Mouse (Mus musculus): Measurements from ENCODE around the gene Gorasp1.

Gene Gorasp1

GRCm38 (mm10) chr9:119972582-119972981, 35.2 kb upstream of the Gorasp1 start:
- in situ Hi-C loops (cut with MboI, MseI): no loop called here

- in situ Hi-C loops (cut with MboI, MseI): no loop called here
Observed at GRCm38 (mm10) chr9:119972166-119972565, 34.8 kb upstream of the Gorasp1 start.

GRCm38 (mm10) chr9:119970763-119971656, 33.6 kb upstream of the Gorasp1 start:
- in situ Hi-C loops (cut with MboI, MseI): no loop called here

GRCm38 (mm10) chr9:119970221-119970620, 32.9 kb upstream of the Gorasp1 start:
- in situ Hi-C loops (cut with MboI, MseI): no loop called here

GRCm38 (mm10) chr9:119969811-119970210, 32.4 kb upstream of the Gorasp1 start:
- in situ Hi-C loops (cut with MboI, MseI): no loop called here

GRCm38 (mm10) chr9:119966221-119966910, 29.0 kb upstream of the Gorasp1 start:
- in situ Hi-C loops (cut with MboI, MseI): no loop called here

GRCm38 (mm10) chr9:119965186-119965585, 27.8 kb upstream of the Gorasp1 start:
- in situ Hi-C loops (cut with MboI, MseI): no loop called here

- in situ Hi-C loops (cut with MboI, MseI): no loop called here
Observed at GRCm38 (mm10) chr9:119964206-119964605, 26.8 kb upstream of the Gorasp1 start.

GRCm38 (mm10) chr9:119962987-119963667, 25.8 kb upstream of the Gorasp1 start:
- in situ Hi-C loops (cut with MboI, MseI): no loop called here

GRCm38 (mm10) chr9:119962216-119962615, 24.9 kb upstream of the Gorasp1 start:
- in situ Hi-C loops (cut with MboI, MseI): no loop called here

- in situ Hi-C loops (cut with MboI, MseI): no loop called here
Observed at GRCm38 (mm10) chr9:119958835-119959234, 21.5 kb upstream of the Gorasp1 start.

GRCm38 (mm10) chr9:119951388-119951787, 14.0 kb upstream of the Gorasp1 start:
- in situ Hi-C loops (cut with MboI, MseI): no loop called here

- in situ Hi-C loops (cut with MboI, MseI): no loop called here
Observed at GRCm38 (mm10) chr9:119950434-119950833, 13.1 kb upstream of the Gorasp1 start.

GRCm38 (mm10) chr9:119948804-119949203, 11.4 kb upstream of the Gorasp1 start:
- in situ Hi-C loops (cut with MboI, MseI): no loop called here

GRCm38 (mm10) chr9:119945173-119945900, 8.0 kb upstream of the Gorasp1 start:
- in situ Hi-C loops (cut with MboI, MseI): no loop called here

- in situ Hi-C loops (cut with MboI, MseI): no loop called here
Observed at GRCm38 (mm10) chr9:119943326-119943725, 6.0 kb upstream of the Gorasp1 start.

- in situ Hi-C loops (cut with MboI, MseI): no loop called here
Observed at GRCm38 (mm10) chr9:119941861-119942260, 4.5 kb upstream of the Gorasp1 start.

GRCm38 (mm10) chr9:119941407-119941806, 4.0 kb upstream of the Gorasp1 start:
- in situ Hi-C loops (cut with MboI, MseI): no loop called here

- in situ Hi-C loops (cut with MboI, MseI): no loop called here
Observed at GRCm38 (mm10) chr9:119939646-119940045, 2.3 kb upstream of the Gorasp1 start.

- in situ Hi-C loops (cut with MboI, MseI): no loop called here
Observed at GRCm38 (mm10) chr9:119938496-119938895, 1.1 kb upstream of the Gorasp1 start.

- in situ Hi-C loops (cut with MboI, MseI): no loop called here
Observed at GRCm38 (mm10) chr9:119933675-119934074, 3.7 kb downstream of the Gorasp1 start.

- in situ Hi-C loops (cut with MboI, MseI): no loop called here
Observed at GRCm38 (mm10) chr9:119932358-119932757, 5.0 kb downstream of the Gorasp1 start.
